Mouse (Mus musculus) layer of hippocampus, postnatal 36 days (tissue): ENCODE data around the gene Stfa2. TPM values are rescaled to one million over a fixed set of nuclear protein-coding genes. Genes with fewer than 3 reads are reported as not detected.
"Not testable (repeated sequence)": the region's sequence is repeated elsewhere in the genome, so short reads cannot be mapped to it uniquely, and the experiment has no call there.

Experiments used
- DNase-seq, 2 experiments: peaks; one replicate each; pipeline ENCODE4 v3.0.0; 2022
- total RNA-seq, 2 experiments: library from RNA; stranded (reverse); gene quantifications; 2 replicates each; pipeline ENCODE4 v1.2.3; 2021

Gene Stfa2
- total RNA-seq = not detected

DNA sequence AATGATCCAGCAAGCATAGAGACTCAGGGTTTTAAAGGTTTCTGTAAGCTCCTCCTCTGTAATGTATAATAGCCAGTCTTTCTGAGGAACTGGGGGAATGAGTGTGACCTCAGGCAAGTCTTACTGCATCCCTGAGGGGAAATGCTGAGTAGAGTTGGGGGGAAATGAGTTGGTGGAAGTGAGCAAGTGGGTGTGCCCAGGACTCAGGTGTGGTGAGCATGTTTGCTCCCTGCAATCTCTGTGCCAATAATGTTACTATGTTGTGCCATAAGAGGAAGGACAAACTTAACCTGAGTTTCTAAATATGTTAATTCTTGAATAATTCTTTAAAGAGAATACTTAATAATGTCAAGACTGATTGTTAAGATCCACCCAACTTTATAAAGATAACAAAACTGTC, at the start of gene Stfa2:
TSS of gene Stfa2 (minus strand) at position 101 of the 400 bp plus-strand sequence.
- DNase-seq = no peak

DNA sequence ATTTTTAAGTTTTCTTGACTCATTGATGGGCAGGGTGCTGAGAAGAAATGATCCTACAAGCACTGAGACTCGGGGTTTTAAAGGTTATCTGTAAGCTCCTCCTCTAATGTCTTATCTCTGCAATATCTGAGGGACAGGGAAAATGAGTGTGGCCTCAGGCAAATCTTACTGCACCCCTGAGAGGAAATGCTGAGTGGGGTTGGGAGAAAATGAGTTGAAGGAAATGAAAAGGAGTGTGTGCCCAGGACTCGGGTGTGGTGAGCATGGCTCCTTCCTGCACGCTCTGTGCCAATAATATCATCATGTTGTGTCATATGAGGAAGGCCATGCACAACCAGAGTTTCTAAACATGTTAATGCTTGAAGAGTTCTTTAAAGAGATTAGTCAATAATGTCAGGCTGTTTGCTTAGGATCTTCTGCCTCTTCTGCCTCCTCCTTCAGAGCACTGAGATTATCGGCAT, 47.1 kb upstream of the Stfa2 start, which contains the start of gene Stfa3:
TSS of gene Stfa3 (minus strand) at position 51 of the 461 bp plus-strand sequence.
- no peak for DNase-seq

DNA sequence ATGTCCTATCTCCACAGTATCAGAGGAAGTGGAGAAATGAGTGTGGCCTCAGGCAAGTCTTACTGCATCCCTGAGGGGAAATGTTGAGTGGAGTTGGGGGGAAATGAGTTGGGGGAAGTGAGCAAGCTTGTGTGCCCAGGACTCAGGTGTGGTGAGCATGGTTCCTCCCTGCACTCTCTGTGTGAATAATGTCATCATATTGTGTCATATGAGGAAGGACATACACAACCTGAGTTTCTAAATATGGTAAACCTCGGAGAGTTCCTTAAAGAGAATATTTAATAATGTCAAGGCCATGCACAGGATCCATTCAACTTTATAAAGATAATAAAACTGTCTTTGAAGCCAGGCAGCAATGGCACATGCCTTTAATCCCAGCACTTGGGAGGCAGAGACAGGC, 12.7 kb upstream of the Stfa2 start:
- DNase-seq = not testable (repeated sequence)

DNA sequence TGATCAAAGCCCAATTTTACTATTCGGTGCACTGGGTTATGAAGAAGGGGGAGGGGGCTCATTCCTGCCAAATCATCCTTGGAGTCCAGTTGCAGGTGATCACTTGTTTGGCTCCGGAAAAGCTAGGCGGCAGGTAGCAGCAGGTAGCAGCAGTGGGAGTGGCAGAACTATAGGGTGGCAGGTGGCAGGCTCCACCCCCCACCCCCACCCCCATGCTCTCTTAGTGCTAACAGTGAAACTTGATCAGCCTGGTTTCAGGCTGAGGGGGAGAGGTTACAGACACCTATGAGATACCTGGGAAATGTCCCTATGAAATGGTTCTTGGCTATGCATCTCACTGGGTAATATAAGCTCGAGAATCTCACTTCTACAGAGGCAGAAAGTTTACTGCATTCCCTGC, 19.2 kb downstream of the Stfa2 start:
- no peak for DNase-seq

DNA sequence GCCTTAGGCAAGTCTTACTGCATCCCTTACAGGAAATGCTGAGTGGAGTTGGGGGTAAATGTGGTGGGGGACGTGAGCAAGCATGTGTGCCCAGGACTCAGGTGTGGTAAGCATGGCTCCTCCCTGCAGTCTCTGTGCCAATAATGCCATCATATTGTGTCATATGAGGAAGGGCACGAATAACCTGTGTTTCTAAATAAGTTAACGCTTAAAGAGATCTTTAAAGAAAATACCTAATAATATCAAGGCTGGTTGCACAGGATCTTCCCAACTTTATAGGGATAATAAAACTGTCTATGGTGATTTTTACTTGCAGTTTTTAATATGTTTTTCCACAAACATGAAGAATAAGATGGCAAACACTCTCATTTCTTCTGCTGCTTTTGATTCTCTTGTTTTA, 40.6 kb downstream of the Stfa2 start, which contains the start of gene BC100530:
TSS of gene BC100530 (minus strand) at position 101 of the 400 bp plus-strand sequence.
- DNase-seq = not testable (repeated sequence)

Other genes starting within 250 kb of the Stfa2 start
- gene Gm5483, start 224.2 kb downstream of the Stfa2 start, total RNA-seq = not detected
- gene Gm5416, start 198.1 kb downstream of the Stfa2 start, total RNA-seq = not detected
- not detected for gene 2010005H15Rik, start 187.0 kb downstream of the Stfa2 start, total RNA-seq
- not detected for gene Stfa1, start 131.5 kb downstream of the Stfa2 start, total RNA-seq
- not detected for gene BC117090, start 74.1 kb downstream of the Stfa2 start, total RNA-seq
- not detected for gene BC100530, start 40.7 kb downstream of the Stfa2 start, total RNA-seq
- not detected for gene Stfa3, start 46.9 kb upstream of the Stfa2 start, total RNA-seq
- 1 to 10 TPM; 1.3 to 2.0 TPM for gene Casr, start 153.7 kb upstream of the Stfa2 start, total RNA-seq